Mouse (Mus musculus) skeletal muscle tissue, adult 2 months (tissue): ENCODE measurements at regions not wholly inside any gene's neighbourhood (a gene's known extent, or its start where the extent isn't known, plus 50 kb on each side); places are given as distances from the start of the nearest gene placed in this dataset.

Experiments used
- DNase-seq: peaks from one replicate; pipeline ENCODE4 v3.0.0-alpha.2; 2012; ENCODE audit warnings: low read depth, low spot score

DNA sequence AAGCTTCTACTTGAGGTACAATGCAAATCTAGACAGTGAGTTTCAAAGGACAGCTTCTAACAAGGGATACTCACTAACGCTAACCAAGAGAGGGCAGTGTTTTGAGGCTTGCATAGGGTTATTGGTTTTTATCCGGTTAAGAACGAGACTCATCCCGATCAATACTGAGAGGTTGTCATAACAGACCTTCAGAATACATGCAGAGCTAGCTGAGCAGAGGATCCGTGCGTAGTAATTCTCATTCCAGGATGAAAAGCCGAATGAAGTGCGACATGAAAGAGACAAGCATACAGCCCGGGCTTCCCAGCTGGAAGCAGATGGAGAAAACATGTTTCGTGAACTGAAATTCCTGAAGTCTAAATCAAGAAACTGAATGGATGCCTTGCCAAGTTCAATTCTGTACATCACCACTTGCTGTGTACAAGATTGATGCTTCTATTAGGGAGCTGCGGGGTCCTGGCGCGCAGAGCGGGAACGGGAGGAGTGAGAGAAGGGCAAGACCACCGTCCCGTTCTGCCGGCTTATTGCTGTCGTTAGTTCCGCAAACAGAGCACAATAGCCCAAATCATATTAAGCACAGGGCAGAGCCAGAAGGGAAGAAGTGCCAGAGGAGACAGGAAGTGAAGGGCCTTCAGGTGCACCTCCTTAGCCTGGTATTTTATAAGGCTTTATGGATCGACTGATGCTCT, 65.4 kb upstream of the Tes start:
- no peak for DNase-seq

DNA sequence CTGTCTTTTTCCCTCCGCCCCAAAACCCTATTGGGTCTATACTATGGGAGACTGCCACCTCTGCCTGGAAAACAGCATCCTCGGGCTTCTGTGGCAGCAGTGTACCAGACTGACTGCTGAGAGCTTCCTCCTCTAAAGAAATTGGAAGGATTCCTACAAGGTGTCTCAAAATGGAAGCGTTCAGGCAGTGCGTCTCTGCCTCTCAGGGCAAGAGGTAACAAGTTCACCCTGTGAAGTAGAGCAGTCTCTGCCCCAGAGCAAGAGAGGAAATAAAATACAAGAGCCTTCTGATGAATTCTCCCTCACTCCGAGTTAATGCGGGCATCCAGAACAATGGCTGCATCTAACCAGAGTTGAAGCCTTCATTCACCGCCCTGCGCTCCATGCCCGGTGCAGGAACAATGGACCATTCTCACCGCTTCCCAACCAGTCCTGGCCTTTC, 69.4 kb upstream of the Tes start:
- DNase-seq: no peak

GRCm38 (mm10) chr6:16994711-16995110, 70.2 kb upstream of the Tes start:
- no peak for DNase-seq

DNA sequence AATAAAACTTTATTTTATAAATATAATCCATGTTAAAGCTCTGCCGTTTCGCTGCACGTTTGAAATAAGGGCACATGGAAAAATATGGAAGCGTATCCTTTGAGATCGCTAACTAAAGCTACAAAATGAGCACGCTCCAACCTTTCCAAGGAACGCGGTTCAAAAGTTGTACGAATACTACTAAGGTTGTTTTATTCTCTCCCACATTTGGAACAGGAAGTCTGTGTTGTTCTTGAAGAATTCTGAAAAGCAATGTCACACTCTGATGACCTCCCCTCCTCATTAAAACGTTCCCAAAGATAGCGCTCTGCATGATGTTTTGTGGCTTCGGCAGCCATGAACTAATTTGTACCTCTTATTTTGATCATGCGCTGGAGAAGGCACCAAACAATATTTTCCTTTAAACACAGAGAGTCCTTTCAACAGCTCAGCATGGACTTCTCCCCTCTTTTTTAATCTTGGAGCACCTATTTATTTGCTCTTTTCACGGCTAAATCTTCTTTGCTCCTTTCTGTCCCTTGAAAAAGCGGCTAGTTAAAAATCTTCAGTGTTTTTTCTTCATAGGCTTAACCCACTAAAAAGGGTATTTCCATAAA, 72.9 kb upstream of the Tes start:
- no peak for DNase-seq

DNA sequence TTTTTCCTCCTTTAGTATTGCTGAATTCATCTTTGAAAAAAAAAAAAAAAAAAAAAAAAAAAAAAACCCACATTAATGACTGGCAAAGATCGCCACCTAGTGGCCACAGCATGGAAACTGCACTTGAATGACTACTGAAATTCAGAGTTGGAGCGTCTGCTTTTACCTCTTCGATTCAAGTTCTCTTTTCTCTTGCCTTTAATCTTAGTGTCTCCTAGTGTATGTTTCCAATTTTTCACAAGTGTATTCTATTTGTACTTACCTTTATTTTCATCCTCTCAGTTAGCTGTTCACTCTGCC, 79.9 kb upstream of the Tfec start:
- DNase-seq: peak; percentile 21

DNA sequence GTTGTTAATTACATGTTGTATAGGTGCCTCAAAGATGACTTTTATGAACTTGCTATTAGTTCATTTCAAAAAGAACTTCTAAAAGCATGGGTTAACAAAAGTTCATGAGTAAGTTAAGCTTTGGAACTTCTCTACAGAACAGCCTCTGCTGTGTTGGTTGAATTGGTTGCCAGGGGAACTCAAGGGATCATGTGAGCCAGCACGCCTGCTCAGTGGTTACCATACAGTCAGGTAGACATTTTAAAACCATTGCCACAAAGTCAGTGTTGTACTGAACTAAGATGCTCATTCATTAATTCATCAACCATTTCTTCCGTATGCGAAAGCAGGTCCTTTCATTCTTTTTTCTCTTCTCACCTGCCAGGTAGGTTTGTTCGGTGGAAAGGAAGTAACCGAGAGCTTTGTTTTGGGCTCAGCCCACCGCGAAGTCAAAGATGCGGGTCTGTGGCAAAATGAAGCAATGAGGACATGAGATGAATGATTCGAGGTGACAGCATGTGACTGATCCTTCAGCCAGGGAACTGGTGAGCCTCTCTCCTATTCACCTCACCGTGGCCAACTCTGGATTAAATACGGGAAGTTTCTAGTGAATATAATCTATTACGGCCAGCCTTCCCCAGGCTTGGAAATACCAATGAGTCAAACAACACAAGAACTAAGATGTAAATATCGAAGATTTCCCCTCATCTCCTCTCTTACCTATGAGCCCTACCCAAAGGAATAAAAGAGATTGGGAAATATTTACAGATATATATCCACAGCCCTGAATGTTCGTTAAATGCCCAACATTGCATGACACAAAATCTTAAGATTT, 79.4 kb upstream of the Tfec start:
- no peak for DNase-seq

GRCm38 (mm10) chr6:16965658-16966057, 67.4 kb upstream of the Tfec start:
- DNase-seq: no peak

DNA sequence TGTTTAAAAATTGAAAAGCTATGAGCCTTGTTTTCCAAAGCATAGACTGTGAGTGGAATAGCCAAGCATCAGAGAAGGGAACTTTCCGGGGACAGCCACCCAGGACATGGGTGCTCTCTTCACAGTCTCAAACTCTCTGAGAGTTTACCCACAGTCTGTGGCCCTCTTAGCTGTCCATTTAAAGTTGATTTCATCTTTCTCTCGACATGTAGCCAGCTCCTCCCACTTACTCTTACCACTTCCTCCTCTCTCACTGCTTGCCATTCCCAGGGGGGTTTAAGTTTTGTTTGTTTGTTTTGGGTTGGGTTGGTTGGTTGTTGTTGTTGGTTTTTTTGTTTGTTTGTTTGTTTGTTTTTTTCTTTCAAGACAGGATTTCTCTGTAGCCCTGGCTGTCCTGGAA, 66.1 kb upstream of the Tfec start:
- DNase-seq: no peak

- no peak for DNase-seq
Observed at GRCm38 (mm10) chr6:16963958-16964357, 65.7 kb upstream of the Tfec start.

DNA sequence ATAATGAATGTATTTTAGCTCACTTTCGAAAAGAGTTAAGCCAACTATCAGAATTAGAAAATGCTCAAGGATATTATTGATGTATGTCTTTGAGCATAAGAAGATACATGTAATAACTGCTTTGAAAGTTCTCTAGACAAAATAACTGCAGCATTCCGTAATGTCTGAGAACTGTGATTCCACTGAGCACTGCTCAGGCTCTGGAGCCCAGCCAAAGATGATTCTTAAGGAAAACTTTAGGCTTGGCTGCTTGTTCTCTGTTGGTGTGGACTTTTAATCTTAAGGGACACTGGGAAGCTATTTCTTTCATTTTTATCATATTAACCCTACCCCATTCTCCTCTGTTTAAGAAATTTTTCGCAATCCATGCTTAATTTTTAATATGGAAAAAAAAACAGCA, 59.9 kb upstream of the Tfec start:
- DNase-seq: peak; percentile 52

DNA sequence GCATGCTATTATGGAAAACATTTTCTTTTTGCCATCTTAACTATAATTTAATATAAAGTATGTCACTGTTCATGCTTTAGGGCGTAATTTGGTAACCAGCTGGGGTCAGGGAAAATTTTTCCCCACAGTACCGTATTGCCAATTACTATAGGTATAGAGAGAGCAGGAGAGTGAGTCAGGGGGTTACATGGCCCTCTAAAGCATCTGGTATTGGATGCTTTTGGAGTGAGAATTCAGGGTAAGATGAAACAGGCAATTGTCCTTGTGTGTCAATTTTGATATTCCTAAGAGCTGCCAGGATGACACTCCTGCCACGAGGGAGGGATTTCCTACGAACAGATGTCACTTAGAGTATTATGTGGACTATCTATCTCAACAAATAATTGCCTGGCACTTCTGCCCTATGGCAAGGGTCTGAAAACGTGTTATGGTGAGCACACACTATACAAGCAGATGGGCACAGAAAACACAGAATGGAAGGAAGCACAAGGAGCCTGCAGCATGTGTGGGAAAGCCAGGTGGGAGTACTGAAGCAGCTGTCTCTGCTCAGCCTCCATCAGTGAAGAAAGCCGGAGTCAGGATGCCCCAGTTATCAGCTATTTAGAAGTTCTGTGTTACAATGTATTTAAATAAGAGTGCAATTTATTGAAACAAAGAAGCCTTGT, 58.7 kb upstream of the Tfec start:
- no peak for DNase-seq
